Mouse (Mus musculus) embryo, embryonic 10.5 days (tissue): ENCODE measurements around the gene Slc38a4.
A peak's percentile ranks its signal among the peaks of the same experiment; 100 is the strongest.

Experiments
- DNase-seq: peaks from one replicate; pipeline ENCODE4 v3.0.0-alpha.2; 2015; ENCODE audit warnings: low spot score

The Slc38a4 gene

DNA sequence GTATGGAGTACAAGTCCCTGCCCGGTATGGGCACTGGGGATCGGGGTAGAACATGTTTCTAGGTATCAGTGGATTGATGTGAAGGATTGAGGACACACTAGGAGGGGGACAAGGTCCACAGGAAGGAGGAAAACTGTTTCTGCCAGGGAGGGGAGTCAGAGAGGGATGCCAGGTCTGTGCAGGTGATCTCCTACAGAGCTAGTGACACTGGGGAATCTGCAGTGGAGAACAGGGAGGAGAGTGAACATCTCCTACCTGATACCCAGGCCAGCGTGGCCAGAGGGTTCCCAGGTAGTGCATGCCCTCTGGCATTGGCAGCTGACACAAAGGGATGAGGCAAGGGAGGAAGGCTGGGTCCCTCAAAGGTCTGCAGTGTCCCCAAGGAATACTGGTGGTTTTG lies 89.4 kb downstream of the Slc38a4 start:
- no peak for DNase-seq

DNA sequence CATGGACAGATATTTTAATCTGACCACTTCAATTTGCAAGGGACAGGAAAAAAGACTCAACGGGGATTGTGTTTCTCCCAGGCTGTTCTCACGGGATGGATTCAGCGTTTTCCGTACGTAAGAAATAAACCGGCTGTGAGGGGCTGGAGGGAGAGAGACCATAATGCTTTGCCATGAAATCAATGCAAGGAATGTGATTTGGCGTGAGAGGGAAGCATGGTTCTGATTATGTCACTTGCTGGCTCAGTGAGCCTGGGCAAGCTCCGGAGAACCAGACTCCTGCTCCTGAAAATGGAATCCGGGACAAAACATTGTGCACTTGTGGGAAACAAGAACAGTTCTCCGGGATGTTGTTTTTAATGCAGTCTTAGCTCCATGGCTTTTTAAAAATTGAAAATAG lies 92.0 kb downstream of the Slc38a4 start:
- peak; percentile 36 for DNase-seq

DNA sequence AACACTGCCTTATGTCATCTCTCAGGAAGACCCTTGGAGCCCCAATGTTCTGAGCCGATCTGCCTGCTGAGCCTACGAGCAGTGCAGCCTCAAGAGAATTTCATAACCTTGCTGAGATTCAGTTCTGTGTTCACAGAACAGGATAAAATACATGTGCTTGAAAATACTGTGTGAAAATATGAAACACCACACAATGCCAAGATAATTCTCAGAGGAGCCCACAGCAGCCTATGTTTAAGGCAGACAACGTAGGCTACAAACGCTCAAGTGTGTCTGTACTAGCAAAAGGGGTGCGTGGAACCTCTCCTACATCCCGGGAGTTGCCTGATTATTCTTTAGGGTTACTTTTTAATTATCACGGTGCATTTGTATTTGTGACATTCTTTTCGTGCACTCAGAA lies 92.4 kb downstream of the Slc38a4 start:
- no peak for DNase-seq

DNA sequence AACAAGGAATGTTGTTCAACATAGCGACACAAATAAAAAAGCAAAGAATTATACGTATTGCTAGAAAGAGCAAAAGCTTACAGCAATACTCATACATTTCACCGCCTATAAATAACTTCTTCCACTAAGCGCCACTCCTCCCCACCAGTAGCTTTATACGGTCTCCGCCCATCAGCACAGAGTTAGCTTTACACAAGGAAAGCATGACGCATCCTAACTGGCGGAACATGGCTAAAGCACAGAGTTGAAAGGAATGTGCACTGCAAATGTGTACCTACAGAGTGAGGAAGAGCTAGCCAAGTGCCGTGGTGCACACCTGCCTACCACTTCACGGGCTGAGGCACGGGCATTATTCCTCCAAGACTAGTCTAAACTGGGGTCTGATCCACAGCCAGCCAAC lies 95.4 kb downstream of the Slc38a4 start:
- no peak for DNase-seq

DNA sequence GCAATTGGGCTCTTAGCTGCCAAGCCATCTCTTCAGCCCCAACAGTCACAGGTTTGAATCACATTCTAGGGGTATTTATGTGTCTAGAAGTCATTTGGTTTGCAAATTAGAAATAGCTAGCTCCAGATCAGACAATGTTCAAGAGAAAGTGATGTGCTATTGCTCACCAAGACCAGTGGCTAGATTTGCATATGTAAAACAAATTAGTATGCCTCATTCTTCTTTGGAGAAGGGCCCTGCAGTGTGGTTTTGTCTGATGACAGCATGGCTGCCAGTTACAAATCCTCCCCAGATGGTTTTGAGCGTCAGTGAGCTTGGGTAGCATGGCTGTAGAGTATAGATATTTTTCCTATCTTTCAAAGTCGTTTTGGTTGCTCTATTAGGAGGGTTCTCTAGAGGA lies 96.5 kb downstream of the Slc38a4 start:
- DNase-seq = no peak

DNA sequence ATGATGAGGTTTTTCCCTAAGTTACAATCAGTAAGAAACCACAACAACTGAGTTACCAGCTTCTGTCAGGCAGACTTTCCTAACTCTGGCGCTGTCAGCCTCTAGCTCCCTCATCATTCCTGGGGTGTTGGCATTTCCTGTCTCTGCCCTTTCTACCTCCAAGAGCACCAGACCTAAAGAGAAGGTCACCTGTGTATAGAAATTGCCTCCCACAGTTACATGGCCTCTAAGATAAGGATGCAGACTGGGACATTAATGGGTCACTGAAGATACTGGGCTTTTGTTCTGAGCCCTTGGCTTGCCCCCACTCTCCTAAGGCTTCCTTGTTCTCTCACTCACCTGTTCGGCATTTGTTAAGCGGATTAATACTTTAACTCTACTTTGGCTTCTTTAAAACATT lies 99.1 kb downstream of the Slc38a4 start:
- DNase-seq = no peak

DNA sequence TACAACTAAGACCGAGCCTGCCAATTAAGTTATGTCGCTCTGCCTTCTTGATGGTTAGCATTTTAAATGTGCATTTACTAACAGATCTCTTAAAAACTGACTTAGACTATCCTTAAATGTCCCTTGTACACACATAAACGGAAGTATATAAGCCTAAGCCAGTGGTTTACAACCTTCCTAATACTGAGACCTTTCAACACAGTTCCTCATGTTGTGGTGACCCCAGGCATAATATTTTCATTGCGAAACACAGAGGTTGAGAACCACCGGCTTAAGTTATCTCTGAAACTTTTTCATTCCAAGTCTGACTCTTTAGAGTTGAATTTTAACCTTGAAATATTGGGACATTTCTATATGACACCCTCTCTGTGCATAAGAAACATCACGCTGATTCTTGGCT lies 101.4 kb downstream of the Slc38a4 start:
- no peak for DNase-seq

DNA sequence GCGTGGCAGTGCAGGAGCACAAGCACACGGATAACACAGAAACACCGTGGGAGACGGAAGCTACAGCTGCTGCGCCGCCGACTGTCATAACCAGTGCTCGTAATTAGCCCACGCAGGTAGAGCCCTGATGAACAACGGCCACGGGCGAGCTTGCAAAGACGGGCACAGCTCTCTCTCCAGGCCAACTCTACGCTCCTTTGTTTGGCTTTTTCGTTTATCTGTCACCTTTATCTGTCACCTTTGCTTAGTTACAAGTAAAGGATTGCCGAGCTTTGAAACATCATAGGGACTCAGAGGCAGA lies 101.9 kb downstream of the Slc38a4 start:
- DNase-seq = no peak

DNA sequence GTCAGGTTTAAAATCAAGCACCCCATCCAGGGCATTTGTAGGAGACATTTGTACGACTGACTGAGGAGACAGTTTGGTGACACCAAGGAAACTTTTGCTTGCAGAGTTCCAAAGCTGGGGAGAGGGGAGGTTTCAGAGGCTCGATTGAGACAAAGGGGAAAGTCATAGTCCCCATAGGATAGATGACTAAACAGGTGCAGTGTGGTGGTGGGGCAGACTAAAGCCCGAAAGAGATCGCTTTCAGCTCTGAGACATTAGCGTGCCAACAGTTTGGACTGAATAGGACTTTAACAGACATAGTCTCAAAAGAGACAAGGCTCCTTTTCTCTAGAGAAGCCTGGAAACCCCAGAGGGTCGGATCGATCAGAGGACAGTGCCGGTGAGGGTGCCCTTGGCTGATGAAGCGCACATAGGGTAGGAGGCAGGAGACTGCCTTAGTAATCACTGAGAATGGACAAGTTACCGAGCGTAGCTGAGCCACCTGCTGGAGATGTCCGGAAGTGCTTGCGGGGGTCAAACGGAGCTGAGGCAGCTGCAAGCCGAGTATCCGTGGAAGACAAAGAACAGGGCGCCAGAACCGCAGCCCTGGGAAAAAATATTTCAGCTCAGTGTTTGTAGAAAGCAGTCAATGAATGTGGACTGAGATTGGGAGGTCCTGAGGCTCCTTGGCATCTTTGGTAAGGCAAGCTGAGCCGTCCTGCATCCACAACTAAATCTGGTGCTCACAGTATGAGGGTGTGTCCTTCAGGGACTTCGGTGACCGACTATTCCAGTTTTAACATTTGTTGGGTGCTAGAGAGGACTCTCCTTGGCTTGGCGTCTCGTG lies 102.4 kb downstream of the Slc38a4 start:
- DNase-seq = peak; percentile 86

DNA sequence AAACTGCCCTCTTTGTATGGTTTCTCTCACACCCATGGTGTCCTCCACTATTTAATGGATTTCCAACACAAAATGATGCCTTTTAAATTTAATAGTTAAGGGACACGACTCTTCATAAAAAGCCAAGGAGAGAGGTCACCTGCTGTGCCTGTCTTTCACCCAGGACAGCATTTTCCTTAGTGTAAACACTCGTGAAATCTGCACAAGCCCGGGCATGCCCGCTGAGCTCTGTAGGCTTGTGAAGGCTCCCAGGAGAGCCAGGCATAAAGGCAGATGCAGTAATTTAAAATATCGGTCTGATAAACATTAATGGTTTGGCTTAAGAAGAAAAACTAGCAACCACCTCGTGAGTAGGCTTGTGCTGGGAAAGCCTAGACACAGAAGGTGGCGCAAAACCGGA lies 103.3 kb downstream of the Slc38a4 start:
- no peak for DNase-seq

DNA sequence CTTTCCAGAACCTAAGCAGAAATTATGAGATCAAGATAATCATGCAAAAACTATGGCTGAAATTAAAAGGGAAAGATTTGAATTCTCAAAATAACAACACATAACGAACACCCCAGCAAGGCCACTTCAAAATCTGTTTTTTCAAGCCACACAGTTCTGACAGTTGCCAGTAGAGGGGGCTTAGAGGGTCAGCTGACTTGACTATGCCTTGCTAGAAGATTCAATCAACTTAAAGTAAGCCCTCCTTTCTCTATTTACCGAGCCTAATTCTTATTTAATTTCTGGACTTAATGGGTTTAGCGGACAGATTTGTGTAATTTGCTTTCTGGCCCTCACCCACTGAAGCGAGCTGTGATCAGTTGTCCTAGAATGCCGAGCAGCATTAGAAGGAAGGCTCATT lies 104.0 kb downstream of the Slc38a4 start:
- DNase-seq = peak; percentile 61

DNA sequence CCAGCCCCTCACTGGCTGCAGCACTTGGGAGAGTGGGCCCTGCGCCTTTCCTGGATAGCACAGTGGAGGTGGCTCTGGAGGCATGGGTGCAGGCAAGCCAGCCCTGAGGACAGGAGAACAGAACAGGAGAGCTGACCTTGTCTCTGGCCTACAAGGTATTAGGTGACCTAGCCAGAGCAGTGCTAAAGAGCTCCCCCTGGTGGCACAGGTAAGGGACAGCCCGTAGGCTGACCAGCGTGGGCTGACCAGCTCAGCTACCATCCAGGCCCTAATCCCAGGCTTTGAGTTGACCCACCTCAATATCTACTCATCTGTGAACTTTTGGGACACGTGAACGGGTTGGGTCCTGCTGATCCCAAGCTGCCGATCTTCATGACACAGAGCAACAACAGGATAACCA lies 107.3 kb downstream of the Slc38a4 start:
- DNase-seq = peak; percentile 36
